Mouse (Mus musculus) olfactory bulb, adult 2 months (tissue): ENCODE data around the gene Pdcd1lg2.

ENCODE experiments used
- CTCF ChIP-seq: fragments of 200-500 bp; IDR thresholded peaks from 2 replicates; pipeline ENCODE4 v1.5.1; 2012; ENCODE audit warnings: low read depth, mild to moderate bottlenecking, low read length, moderate library complexity; ENCODE audit not compliant: insufficient read depth
- POLR2A ChIP-seq: fragments of 200-500 bp; IDR thresholded peaks from 2 replicates; pipeline ENCODE4 v1.6.1; 2012; ENCODE audit warnings: mild to moderate bottlenecking, low read depth, low read length, moderate library complexity; ENCODE audit not compliant: insufficient read depth

DNA sequence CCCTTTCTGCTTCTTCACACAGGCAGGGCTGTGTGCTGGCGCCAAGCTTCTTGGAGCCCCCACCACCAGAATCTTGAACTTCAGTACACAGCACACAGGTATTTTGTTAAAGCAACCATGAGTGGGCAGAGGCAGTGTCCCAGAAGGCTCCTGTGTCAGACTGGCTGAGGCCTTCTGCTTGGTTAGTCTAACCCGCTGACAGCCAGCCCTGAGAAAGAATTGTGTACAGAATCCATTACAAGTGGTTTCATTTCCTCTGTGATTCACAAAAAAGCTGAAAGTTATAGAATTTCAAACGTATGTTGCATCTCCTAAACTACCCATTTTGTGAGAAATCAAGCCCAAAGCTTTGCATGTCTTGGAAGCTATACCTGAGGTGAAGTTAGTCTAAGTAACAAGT lies 19.8 kb downstream of the Pdcd1lg2 start:
- TF ChIP-seq CTCF (no peak), POLR2A (no peak)
